Mouse (Mus musculus): ENCODE data around the gene Naaa. TPM values are rescaled to one million over a fixed set of nuclear protein-coding genes. Genes with fewer than 3 reads are reported as not detected.

Gene Naaa
- total RNA-seq (2021), result 10 to 100 TPM; 19.0 to 28.7 TPM
- long read RNA-seq, experiment 1, transcript Naaa-201 (11 exons, 2,414 nt), result major isoform, 17 of 18 reads
- long read RNA-seq, experiment 1, partial matches to known transcripts, result 0 of 18 reads
- long read RNA-seq, experiment 1, other reads (novel, unspliced or antisense), result 1 of 18 reads
- long read RNA-seq, experiment 2, transcript Naaa-201 (11 exons, 2,414 nt), result major isoform, 22 of 22 reads
- long read RNA-seq, experiment 2, partial matches to known transcripts, result 0 of 22 reads
- long read RNA-seq, experiment 2, other reads (novel, unspliced or antisense), result 0 of 22 reads

GRCm38 (mm10) chr5:92277437-92278394 lies at the start of gene Naaa:
Gene Naaa (minus strand): TSS chr5:92278170.
- DNase-seq (ENCODE audit: low spot score in 2 of 2), result peak; percentile 78 to 82

- no peak for DNase-seq (ENCODE audit: low spot score in 2 of 2)
Measured at GRCm38 (mm10) chr5:92327367-92327766, 49.4 kb upstream of the Naaa start.

- DNase-seq (ENCODE audit: low spot score in 2 of 2), result no peak
Measured at GRCm38 (mm10) chr5:92323264-92323663, 45.3 kb upstream of the Naaa start.

- DNase-seq (ENCODE audit: low spot score in 2 of 2), result no peak
Measured at GRCm38 (mm10) chr5:92322612-92323011, 44.6 kb upstream of the Naaa start.

GRCm38 (mm10) chr5:92321631-92322400 lies 43.8 kb upstream of the Naaa start:
- DNase-seq (ENCODE audit: low spot score in 2 of 2), result no peak

GRCm38 (mm10) chr5:92318596-92318995 lies 40.6 kb upstream of the Naaa start:
- DNase-seq (ENCODE audit: low spot score in 2 of 2), result no peak

GRCm38 (mm10) chr5:92318119-92318518 lies 40.1 kb upstream of the Naaa start:
- DNase-seq (ENCODE audit: low spot score in 2 of 2), result no peak

GRCm38 (mm10) chr5:92313776-92314175 lies 35.8 kb upstream of the Naaa start:
- no peak for DNase-seq (ENCODE audit: low spot score in 2 of 2)

- peak; percentile 80 to 85 for DNase-seq (ENCODE audit: low spot score in 2 of 2)
Measured at GRCm38 (mm10) chr5:92312046-92312715, 34.2 kb upstream of the Naaa start.

GRCm38 (mm10) chr5:92309681-92310511 lies 31.9 kb upstream of the Naaa start, which contains the start of gene Sdad1:
Gene Sdad1 (minus strand): TSS chr5:92310479.
- peak; percentile 87 to 88 for DNase-seq (ENCODE audit: low spot score in 2 of 2)

- no peak for DNase-seq (ENCODE audit: low spot score in 2 of 2)
Measured at GRCm38 (mm10) chr5:92304291-92304690, 26.3 kb upstream of the Naaa start.

GRCm38 (mm10) chr5:92302149-92302840 lies 24.3 kb upstream of the Naaa start:
- no peak for DNase-seq (ENCODE audit: low spot score in 2 of 2)

GRCm38 (mm10) chr5:92294525-92294924 lies 16.6 kb upstream of the Naaa start:
- DNase-seq (ENCODE audit: low spot score in 2 of 2), result no peak

GRCm38 (mm10) chr5:92291652-92292414 lies 13.9 kb upstream of the Naaa start:
- DNase-seq (ENCODE audit: low spot score in 2 of 2), result no peak

GRCm38 (mm10) chr5:92287840-92288239 lies 9.9 kb upstream of the Naaa start:
- DNase-seq (ENCODE audit: low spot score in 2 of 2), result no peak

GRCm38 (mm10) chr5:92283107-92283506 lies 5.1 kb upstream of the Naaa start:
- no peak for DNase-seq (ENCODE audit: low spot score in 2 of 2)

GRCm38 (mm10) chr5:92282571-92282970 lies 4.6 kb upstream of the Naaa start:
- peak in 1 of 2 experiments; percentile 33 for DNase-seq (ENCODE audit: low spot score in 2 of 2)

- no peak for DNase-seq (ENCODE audit: low spot score in 2 of 2)
Measured at GRCm38 (mm10) chr5:92278942-92279537, 1.1 kb upstream of the Naaa start.
